10 mouse cellular contexts compared by ENCODE assay signal in genomic region chr11:98837917-98838316, GRCm38 (mm10). TPM values are rescaled to one million over a fixed set of nuclear protein-coding genes. Genes with fewer than 3 reads are reported as not detected.
A peak's percentile ranks its signal among the peaks of the same experiment; 100 is the strongest.
DNase-seq lines count a peak whose midpoint lies in the region; ATAC-seq and TF ChIP-seq lines count a peak whose summit lies in the region.
"Had no signal": no experiment of that assay in that cellular context is flagged by ENCODE, and none has a peak within 500 bp of the region (broad histone marks: within the 10 kb centered on the region; RNA-seq: fewer than 3 reads in every experiment).

No protein-coding gene starts in this region.

- ATAC-seq in kidney, embryonic 16.5 days (ENCODE audit: low FRiP score, low TSS enrichment), result no peak
- no peak for ATAC-seq in embryonic facial prominence, embryonic 14.5 days (ENCODE audit: low read depth)
- ATAC-seq in hindbrain, embryonic 13.5 days (ENCODE audit: low FRiP score), result no peak
- ATAC-seq in midbrain, postnatal 0 days (ENCODE audit: low FRiP score), result no peak
- ATAC-seq: Patski had no signal

- no peak for DNase-seq in kidney, adult 11 months
- no peak for DNase-seq in embryonic facial prominence, embryonic 14.5 days (ENCODE audit: low spot score)
- DNase-seq in midbrain, postnatal 0 days (ENCODE audit: low spot score), result no peak
- no peak for DNase-seq in urinary bladder, postnatal 14 days (ENCODE audit: low spot score)
- no peak for DNase-seq in ovary, postnatal 10 days (ENCODE audit: low spot score)
- no peak for DNase-seq in right cerebral cortex, adult 2 months (ENCODE audit: low spot score in 2 of 2)

- peak overlapping the region; percentile 79; the same call in 1 of the 2 replicates for H3K9ac ChIP-seq in kidney, embryonic 16.5 days (replicated peaks; ENCODE audit: low read length)
- 0 out of 2 replicates have a peak overlapping the region, but pooled peaks have one; percentile 77 for H3K9ac ChIP-seq in embryonic facial prominence, embryonic 14.5 days (ENCODE audit: low read depth, low read length)
- peak overlapping the region; percentile 80 for H3K9ac ChIP-seq in hindbrain, embryonic 13.5 days
- H3K9ac ChIP-seq in midbrain, postnatal 0 days (replicated peaks; ENCODE audit: low read length, poor library complexity, severe bottlenecking), result peak overlapping the region; percentile 93

- H3K4me3 ChIP-seq in kidney, embryonic 16.5 days (ENCODE audit: low read length), result peak overlapping the region; percentile 68
- H3K4me3 ChIP-seq in embryonic facial prominence, embryonic 14.5 days (ENCODE audit: low read depth, low read length), result peak overlapping the region; percentile 75
- peak overlapping the region; percentile 72 for H3K4me3 ChIP-seq in hindbrain, embryonic 13.5 days
- peak overlapping the region; percentile 83 for H3K4me3 ChIP-seq in midbrain, postnatal 0 days (ENCODE audit: low read depth, low read length)

- peaks cover 14% of the 10 kb centered on the region for H3K36me3 ChIP-seq in kidney, embryonic 16.5 days (ENCODE audit: insufficient read depth, low read length)
- peaks cover 11% of the 10 kb centered on the region for H3K36me3 ChIP-seq in embryonic facial prominence, embryonic 14.5 days (ENCODE audit: control insufficient read depth, insufficient read depth, low read length)
- peaks cover 25% of the 10 kb centered on the region for H3K36me3 ChIP-seq in hindbrain, embryonic 13.5 days
- H3K36me3 ChIP-seq in midbrain, postnatal 0 days (ENCODE audit: insufficient read depth, low read length), result peaks cover 10% of the 10 kb centered on the region; the same call in 1 of the 2 replicates

- TF ChIP-seq CTCF in midbrain, postnatal 0 days (IDR thresholded peaks at IDR 0.05), result no peak

- WGBS in kidney, embryonic 16.5 days, result 34% methylated on average over 11 of the region's 11 CpGs
- 47% methylated on average over 11 of the region's 11 CpGs for WGBS in embryonic facial prominence, embryonic 14.5 days
- WGBS in hindbrain, embryonic 13.5 days, result 58% methylated on average over 11 of the region's 11 CpGs
- WGBS in midbrain, postnatal 0 days, result 36% methylated on average over 11 of the region's 11 CpGs

- 0 out of 2 replicates have a peak, but pooled peaks cover 3% of the 10 kb centered on the region for H3K27me3 ChIP-seq in kidney, embryonic 16.5 days (ENCODE audit: insufficient read depth, low read length)
- no peaks in the 10 kb centered on the region; the same call in 1 of the 2 replicates for H3K27me3 ChIP-seq in embryonic facial prominence, embryonic 14.5 days (replicated peaks; ENCODE audit: control insufficient read depth, insufficient read depth, low read length)
- peaks cover 12% of the 10 kb centered on the region for H3K27me3 ChIP-seq in hindbrain, embryonic 13.5 days
- no peaks in the 10 kb centered on the region for H3K27me3 ChIP-seq in midbrain, postnatal 0 days (ENCODE audit: insufficient read depth, low read length)
- H3K27me3 ChIP-seq: Patski had no signal

- no peak overlapping the region for H3K27ac ChIP-seq in kidney, embryonic 16.5 days (ENCODE audit: low read length)
- no peak overlapping the region for H3K27ac ChIP-seq in embryonic facial prominence, embryonic 14.5 days (replicated peaks; ENCODE audit: low read depth, low read length)
- no peak overlapping the region for H3K27ac ChIP-seq in hindbrain, embryonic 13.5 days
- no peak overlapping the region; the same call in 1 of the 2 replicates for H3K27ac ChIP-seq in midbrain, postnatal 0 days (ENCODE audit: low read depth, low read length)
- H3K27ac ChIP-seq: macrophage had no signal

- no peaks in the 10 kb centered on the region for H3K9me3 ChIP-seq in kidney, embryonic 16.5 days (ENCODE audit: low read length)
- H3K9me3 ChIP-seq in embryonic facial prominence, embryonic 14.5 days (ENCODE audit: control insufficient read depth, low read length), result no peaks in the 10 kb centered on the region
- no peaks in the 10 kb centered on the region for H3K9me3 ChIP-seq in hindbrain, embryonic 13.5 days
- H3K9me3 ChIP-seq in midbrain, postnatal 0 days (ENCODE audit: low read length), result no peaks in the 10 kb centered on the region

- peak overlapping the region; percentile 100 for H3K4me2 ChIP-seq in kidney, embryonic 16.5 days (replicated peaks; ENCODE audit: low read depth, low read length)
- H3K4me2 ChIP-seq in embryonic facial prominence, embryonic 14.5 days (ENCODE audit: low read depth, low read length), result peak overlapping the region; percentile 98
- H3K4me2 ChIP-seq in hindbrain, embryonic 13.5 days, result peak overlapping the region; percentile 92
- H3K4me2 ChIP-seq in midbrain, postnatal 0 days (ENCODE audit: low read depth, low read length, poor library complexity, severe bottlenecking), result peak overlapping the region; percentile 84

- H3K4me1 ChIP-seq in kidney, embryonic 16.5 days (ENCODE audit: insufficient read depth, low read length), result peaks cover 33% of the 10 kb centered on the region
- peaks cover 10% of the 10 kb centered on the region for H3K4me1 ChIP-seq in embryonic facial prominence, embryonic 14.5 days (ENCODE audit: control insufficient read depth, insufficient read depth, low read length)
- H3K4me1 ChIP-seq in hindbrain, embryonic 13.5 days (replicated peaks), result peaks cover 41% of the 10 kb centered on the region
- H3K4me1 ChIP-seq in midbrain, postnatal 0 days (ENCODE audit: insufficient read depth, low read length), result peaks cover 4% of the 10 kb centered on the region

RNA-seq across cellular contexts. Expression of gene Rapgefl1, which starts 1.3 kb away (rescaled TPM):
- polyA plus RNA-seq in kidney, embryonic 16.5 days (2015; fragmentation: Nextera tagmentation; extraction: Ambion mirVana), result 1.8 and 2.0 TPM in 2 replicates
- 5.7 and 6.3 TPM in 2 replicates for polyA plus RNA-seq in embryonic facial prominence, embryonic 14.5 days (2014; fragmentation: Nextera tagmentation; extraction: Ambion mirVana)
- polyA plus RNA-seq in hindbrain, embryonic 13.5 days (2015; fragmentation: Nextera tagmentation; extraction: Ambion mirVana), result 6.2 and 7.0 TPM in 2 replicates
- 39.0 and 40.8 TPM in 2 replicates for total RNA-seq in midbrain, postnatal 0 days (2014; rRNA removed)
- 10.9 and 11.4 TPM in 2 replicates for polyA plus RNA-seq in midbrain, postnatal 0 days (2015; fragmentation: Nextera tagmentation; extraction: Ambion mirVana)

RNA-seq across cellular contexts. Expression of gene Wipf2, which starts 25.5 kb away (rescaled TPM):
- 5.4 and 5.9 TPM in 2 replicates for polyA plus RNA-seq in kidney, embryonic 16.5 days (2015; fragmentation: Nextera tagmentation; extraction: Ambion mirVana)
- polyA plus RNA-seq in embryonic facial prominence, embryonic 14.5 days (2014; fragmentation: Nextera tagmentation; extraction: Ambion mirVana), result 3.9 and 4.3 TPM in 2 replicates
- 5.0 TPM in 2 replicates for polyA plus RNA-seq in hindbrain, embryonic 13.5 days (2015; fragmentation: Nextera tagmentation; extraction: Ambion mirVana)
- total RNA-seq in midbrain, postnatal 0 days (2014; rRNA removed), result 9.2 and 9.8 TPM in 2 replicates
- 3.0 and 3.8 TPM in 2 replicates for polyA plus RNA-seq in midbrain, postnatal 0 days (2015; fragmentation: Nextera tagmentation; extraction: Ambion mirVana)

RNA-seq across cellular contexts. Expression of gene Casc3, which starts 33.2 kb away (rescaled TPM):
- 36.2 and 41.0 TPM in 2 replicates for polyA plus RNA-seq in kidney, embryonic 16.5 days (2015; fragmentation: Nextera tagmentation; extraction: Ambion mirVana)
- polyA plus RNA-seq in embryonic facial prominence, embryonic 14.5 days (2014; fragmentation: Nextera tagmentation; extraction: Ambion mirVana), result 32.2 and 34.0 TPM in 2 replicates
- 48.7 and 50.2 TPM in 2 replicates for polyA plus RNA-seq in hindbrain, embryonic 13.5 days (2015; fragmentation: Nextera tagmentation; extraction: Ambion mirVana)
- total RNA-seq in midbrain, postnatal 0 days (2014; rRNA removed), result 29.4 and 32.2 TPM in 2 replicates
- 34.0 and 39.7 TPM in 2 replicates for polyA plus RNA-seq in midbrain, postnatal 0 days (2015; fragmentation: Nextera tagmentation; extraction: Ambion mirVana)

RNA-seq across cellular contexts. Expression of gene Msl1, which starts 42.6 kb away (rescaled TPM):
- polyA plus RNA-seq in kidney, embryonic 16.5 days (2015; fragmentation: Nextera tagmentation; extraction: Ambion mirVana), result 23.7 and 24.2 TPM in 2 replicates
- 18.1 and 18.5 TPM in 2 replicates for polyA plus RNA-seq in embryonic facial prominence, embryonic 14.5 days (2014; fragmentation: Nextera tagmentation; extraction: Ambion mirVana)
- polyA plus RNA-seq in hindbrain, embryonic 13.5 days (2015; fragmentation: Nextera tagmentation; extraction: Ambion mirVana), result 31.5 and 33.0 TPM in 2 replicates
- total RNA-seq in midbrain, postnatal 0 days (2014; rRNA removed), result 88.3 and 107 TPM in 2 replicates
- 22.3 and 25.8 TPM in 2 replicates for polyA plus RNA-seq in midbrain, postnatal 0 days (2015; fragmentation: Nextera tagmentation; extraction: Ambion mirVana)
